Mouse (Mus musculus): ENCODE measurements around the gene Pim1.

Gene Pim1

GRCm38 (mm10) chr17:29465405-29466010 is 25.0 kb upstream of the Pim1 start:
- no peak for DNase-seq

GRCm38 (mm10) chr17:29467030-29467429 is 23.5 kb upstream of the Pim1 start:
- no peak for DNase-seq

- DNase-seq = no peak
These were observed 17.1 kb upstream of the Pim1 start for GRCm38 (mm10) chr17:29473466-29473865.

GRCm38 (mm10) chr17:29474036-29474435 is 16.5 kb upstream of the Pim1 start:
- no peak for DNase-seq

- DNase-seq = no peak
These were observed 15.4 kb upstream of the Pim1 start for GRCm38 (mm10) chr17:29475142-29475541.

- DNase-seq = no peak
These were observed 14.1 kb upstream of the Pim1 start for GRCm38 (mm10) chr17:29476461-29476860.

DNA sequence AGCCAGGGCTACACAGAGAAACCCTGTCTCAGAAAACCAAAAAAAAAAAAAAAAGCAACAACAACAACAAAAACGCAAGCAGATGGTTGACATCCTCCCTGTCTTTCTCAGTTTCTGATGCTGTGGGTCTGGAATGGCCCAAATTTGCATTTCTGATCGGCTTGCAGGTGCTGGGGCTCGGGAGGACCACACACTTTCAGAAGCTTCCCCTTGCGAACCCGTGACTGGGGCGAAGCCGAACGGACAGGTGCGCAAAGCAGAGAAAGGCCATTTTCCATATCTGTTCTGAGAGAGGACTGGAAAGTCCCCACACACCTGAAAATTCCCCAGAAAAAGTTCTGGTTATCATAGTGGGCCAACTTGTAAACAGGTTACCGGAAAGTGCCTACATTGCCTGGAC is 13.2 kb upstream of the Pim1 start:
- no peak for DNase-seq

GRCm38 (mm10) chr17:29478271-29478670 is 12.3 kb upstream of the Pim1 start:
- DNase-seq = no peak

- no peak for DNase-seq
These were observed 10.3 kb upstream of the Pim1 start for GRCm38 (mm10) chr17:29480256-29480655.

- DNase-seq = no peak
These were observed 7.9 kb upstream of the Pim1 start for GRCm38 (mm10) chr17:29482632-29483031.

GRCm38 (mm10) chr17:29483282-29483681 is 7.3 kb upstream of the Pim1 start:
- no peak for DNase-seq

DNA sequence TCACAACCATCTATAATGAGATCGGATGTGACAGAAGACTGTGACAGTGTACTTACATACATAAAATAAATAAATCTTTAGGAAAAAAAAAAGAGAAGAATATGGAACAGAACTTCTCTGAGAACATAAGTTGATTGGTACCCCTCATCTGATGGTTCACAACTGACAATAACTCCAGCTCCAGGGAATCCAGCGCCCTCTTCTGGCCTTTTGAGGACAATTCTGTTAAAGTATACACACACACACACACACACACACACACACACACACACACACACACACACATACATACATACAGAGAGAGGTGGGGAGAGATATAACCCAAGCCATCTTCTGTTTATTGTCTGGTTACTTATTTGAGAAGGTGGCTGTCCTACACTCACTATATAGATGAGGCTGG is 6.1 kb upstream of the Pim1 start:
- no peak for DNase-seq

DNA sequence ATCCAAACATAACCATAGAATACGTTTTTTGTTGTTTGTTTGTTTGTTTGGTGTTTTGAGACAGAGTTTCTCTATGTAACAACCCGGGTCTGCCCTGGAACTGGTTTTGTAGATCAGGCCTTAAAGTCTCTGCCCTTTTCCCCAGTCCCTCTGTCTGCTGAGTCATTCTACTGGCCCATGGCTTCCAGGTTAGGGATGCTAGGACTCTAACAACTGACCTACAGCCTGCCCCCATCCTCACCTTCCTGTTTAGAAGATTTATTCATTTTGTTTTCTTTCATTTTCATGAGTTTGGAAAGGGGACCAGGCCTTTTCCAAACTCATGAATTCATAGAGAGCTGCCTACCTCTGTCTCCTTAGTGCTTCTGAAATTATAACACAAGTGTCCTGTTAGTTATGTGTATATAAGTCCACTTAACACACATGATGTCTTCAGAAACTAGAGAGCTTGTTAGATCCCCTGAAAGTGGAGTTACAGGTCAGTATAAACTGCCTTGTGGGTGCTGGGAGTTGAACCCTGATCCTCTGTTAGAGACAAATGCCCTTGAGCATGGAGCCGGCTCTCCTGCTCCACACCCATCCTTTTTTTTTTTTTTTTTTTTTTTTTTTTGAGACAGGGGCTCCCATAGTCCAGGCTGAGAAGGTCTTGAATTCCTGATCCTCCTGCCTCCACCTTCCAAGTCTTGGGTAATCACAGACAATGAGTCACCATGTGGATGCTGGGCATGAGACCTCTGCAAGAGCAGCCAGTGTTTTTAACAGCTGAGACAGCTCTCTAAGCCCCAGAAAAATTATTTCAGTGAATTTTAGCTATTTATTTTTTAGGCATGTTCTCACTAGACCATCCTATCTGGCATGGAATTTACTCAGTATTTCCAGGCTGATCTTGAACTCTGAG is 5.0 kb upstream of the Pim1 start:
- no peak for DNase-seq

DNA sequence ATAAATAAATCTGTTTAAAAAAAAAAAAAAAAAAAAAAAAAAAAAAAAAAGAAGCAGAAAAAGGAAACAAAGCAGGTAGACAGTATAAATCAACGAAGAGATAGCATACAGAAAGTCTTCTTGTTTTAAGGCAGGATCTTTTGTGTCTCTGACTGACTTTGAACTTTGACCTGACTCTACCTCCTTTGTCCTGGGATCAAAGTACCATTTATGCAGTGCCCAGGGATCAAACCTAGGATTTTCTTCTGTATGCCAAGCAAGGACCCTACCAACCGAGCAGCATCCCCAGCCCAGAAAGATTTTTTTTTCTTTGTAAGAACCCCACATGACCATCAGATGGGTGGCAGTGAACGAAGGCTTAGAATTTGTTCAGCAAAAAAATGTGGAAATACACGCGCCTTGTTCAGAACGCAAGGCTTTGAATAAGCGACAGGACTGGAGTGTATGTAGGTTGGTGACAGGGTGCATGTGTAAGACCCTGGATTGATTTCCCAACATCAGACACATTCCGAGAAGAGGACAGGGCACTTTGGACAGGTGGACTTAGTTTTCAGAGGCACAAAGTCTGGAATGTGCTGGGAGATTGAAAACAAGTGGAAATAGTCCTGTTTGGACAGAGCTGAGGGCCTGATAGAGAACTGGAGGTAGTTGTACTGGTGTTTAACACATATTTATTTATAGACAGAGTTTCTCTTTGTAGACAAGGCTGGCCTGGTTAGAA is 2.1 kb upstream of the Pim1 start:
- DNase-seq = no peak

- peak; percentile 48 for DNase-seq
These were observed 1.3 kb upstream of the Pim1 start for GRCm38 (mm10) chr17:29488978-29489970.

DNA sequence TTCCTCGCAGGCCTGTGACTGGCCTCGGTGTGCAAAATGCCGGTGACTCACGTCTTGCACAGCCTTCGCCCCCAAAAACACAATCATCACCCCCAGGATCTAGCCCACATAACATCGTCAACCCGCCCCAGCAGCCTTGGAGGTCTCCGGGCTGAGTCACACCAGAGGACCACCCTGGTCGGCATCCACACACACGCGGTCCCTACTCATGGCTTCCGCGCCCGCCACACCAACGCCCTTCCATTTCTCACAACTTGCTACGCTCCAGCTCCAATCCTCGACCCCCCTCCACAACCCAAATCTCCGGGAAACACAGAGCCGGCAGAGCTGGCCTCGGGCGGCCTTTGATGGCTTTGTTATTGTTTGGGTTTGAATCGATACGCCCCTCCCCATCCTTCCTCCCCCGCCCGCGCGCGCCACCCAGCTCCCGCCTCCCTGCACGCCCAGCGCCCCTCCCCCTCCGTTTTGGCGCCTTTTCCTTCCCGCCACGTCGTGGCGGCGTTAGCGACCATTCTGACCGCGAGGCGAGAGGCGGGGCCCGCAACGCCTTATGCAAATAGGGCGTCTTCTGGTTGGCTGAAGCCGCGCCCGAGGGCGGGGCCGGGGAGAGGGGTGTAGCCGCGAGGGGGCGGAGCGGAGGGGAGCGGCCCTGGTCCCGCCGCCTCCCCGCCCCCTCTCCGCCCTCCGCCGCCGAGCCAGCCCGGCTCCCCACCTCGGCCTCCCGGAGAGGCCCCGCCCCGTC is 411 bp upstream of the Pim1 start:
- DNase-seq = peak; percentile 100

GRCm38 (mm10) chr17:29491591-29492268 is 1.2 kb downstream of the Pim1 start:
- DNase-seq = peak; percentile 31

DNA sequence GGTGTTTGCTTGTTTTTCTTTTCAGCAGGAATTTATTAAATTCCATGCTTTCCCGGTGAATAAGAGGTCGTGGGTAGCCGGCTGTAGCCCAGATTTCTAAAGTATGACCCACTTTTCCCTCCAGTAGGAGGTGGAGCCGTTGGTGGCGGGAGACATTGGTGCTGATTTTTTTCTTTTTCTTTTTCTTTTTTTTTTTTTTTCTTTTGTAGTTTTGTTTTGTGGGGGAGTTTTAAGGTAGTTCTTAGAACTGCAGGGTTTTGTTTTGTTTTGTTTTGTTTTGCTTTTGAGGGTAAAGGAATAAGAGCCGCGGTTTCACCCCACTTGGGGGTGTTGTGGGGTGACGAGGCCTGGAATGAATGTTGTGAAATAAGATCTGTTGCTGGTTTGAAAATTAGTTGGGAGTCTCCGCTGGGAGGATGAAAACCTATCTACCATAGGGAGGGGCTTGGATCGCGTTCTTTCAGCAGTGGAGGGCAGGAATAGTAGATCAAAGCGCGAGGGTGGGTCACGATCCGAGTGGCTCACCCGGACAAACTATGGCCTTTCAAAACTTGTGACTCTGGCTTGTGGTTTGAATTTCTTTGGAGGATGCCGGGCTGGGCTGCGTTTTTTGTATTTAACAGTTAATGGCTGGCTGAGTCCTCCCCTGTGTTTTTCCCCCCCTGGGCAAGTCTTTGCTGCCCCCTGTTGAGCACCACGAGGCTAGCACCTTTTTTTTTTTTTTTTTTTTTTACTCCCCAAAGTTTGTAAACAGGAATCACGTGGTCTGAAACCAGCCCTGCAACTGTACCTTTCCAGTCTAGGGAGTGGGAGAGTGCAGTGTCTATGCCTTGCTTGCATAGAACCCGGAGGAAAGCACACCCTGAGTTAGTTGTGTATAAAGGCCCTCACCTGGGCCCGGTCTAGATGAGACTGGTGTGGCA is 2.0 kb downstream of the Pim1 start:
- DNase-seq = peak; percentile 36

DNA sequence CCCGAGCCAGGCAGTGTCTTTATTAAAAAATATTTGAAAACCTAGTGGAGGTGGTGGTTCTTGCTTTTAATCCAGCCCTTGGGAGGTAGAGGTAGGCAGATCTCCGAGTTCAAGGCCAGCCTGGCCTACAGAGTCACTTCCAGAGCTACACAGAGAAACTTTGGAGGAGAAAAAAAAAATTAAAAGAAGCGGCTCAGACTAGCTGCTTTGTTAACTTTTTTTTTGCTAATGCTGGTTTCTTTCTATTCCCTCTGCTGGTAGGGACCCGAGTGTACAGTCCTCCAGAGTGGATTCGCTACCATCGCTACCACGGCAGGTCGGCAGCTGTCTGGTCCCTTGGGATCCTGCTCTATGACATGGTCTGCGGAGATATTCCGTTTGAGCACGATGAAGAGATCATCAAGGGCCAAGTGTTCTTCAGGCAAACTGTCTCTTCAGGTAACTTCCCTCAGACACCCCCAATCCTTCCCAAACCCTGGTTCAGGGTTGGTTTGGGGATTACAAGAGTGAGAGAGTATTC is 3.0 kb downstream of the Pim1 start:
- DNase-seq = no peak
